Mouse (Mus musculus): ENCODE results near the gene Ptpn20. TPM values are rescaled to one million over a fixed set of nuclear protein-coding genes. Genes with fewer than 3 reads are reported as not detected.

Gene Ptpn20
- polyA plus RNA-seq, 1 experiment from 2014 or later: not detected

DNA sequence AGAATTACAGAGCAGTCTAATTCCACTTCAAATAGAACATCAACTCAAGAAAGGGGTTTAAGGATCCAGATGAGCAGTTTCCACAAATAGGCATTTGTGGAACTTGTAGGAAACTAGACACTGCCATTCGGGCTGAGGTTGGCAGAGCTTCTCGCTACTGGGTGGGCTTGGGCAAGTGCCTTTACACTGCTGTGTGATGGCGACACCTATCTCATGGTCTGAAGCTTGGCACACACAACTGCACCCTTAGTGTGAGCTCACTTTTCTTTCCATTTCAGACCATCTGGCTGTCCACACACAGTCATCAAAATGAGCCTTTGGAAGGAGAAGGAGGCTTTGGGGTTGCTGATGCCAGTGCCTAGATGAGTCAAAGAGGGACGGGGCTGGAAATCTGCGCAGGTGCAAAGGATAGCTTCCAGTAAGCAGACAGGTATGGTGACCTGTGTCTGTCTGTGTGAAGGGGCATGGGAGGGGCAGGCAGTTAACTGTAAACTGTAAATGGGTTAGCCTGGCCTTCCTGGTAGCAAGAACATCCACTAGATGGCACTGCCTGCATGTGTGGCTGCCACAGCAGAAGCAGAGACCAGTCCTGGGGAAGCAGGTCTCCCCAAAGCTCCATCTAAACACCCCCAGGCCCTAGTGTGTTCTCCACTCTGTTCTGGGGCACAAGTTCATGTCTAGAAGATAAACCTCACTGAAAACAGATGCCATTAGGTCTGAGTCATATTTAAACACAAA is 84.5 kb downstream of the Ptpn20 start:
- no peak for DNase-seq (ENCODE audit: low spot score)

DNA sequence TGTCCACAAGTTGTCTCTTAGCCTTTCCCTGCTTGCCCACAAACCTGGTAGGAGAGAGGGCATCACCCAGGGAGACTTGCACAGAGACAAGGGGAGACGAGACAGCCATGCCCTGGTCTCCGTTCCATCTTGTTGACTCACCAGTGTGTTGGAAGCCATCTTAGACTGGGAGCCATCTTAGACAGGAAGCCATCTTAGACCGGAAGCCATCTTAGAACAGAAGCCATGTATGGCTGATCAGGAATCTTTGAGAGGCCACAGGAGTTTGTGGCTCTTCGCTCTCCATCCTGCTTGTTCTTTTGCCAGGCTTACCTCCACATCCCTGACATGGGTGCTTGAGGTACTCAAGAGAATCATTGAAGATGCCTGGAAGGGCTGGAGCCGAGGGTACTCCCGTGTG is 89.0 kb downstream of the Ptpn20 start:
- no peak for DNase-seq (ENCODE audit: low spot score)

DNA sequence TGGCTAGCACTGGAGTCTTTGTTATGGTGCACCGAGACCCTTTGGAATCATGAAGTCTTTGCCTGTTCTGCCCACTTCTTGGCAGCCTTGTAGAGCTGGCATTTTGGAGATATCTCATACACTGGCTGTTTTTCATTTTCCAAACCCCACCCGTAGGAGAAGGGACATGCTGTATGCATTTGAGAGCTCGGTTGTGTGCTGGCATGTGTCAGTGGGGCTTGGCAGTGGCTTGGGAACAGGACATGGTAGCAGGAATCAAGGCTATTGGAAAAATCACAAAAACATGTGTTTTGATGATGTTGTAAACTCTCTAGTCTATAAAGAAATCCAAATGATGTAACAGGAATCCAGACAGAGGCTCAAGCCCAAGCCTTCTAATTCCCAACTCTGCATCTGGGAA is 89.7 kb downstream of the Ptpn20 start:
- DNase-seq (ENCODE audit: low spot score): no peak

- no peak for DNase-seq (ENCODE audit: low spot score)
Measured at GRCm38 (mm10) chr14:33680621-33681020, 91.6 kb downstream of the Ptpn20 start.

- no peak for DNase-seq (ENCODE audit: low spot score)
Measured at GRCm38 (mm10) chr14:33682768-33683167, 93.8 kb downstream of the Ptpn20 start.

DNA sequence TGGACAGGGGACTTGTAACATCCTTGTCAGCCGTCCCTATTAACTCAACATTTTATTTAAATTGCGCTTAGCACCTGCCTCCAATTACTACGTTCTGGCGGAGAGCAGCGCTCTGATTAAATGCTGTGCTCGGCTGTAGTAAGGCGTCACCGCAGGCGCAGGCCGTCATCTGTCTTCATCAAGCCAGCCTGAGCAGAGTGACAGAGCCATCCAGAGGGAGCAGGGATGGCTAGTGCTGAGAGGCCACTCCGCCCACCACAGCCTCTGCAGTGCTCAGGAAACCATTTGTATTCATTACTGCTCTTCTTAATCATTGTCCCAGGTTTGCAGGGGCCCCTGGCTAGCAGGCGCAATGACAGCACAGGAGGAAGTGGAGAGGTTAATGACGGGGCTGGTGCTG is 94.7 kb downstream of the Ptpn20 start:
- no peak for DNase-seq (ENCODE audit: low spot score)

DNA sequence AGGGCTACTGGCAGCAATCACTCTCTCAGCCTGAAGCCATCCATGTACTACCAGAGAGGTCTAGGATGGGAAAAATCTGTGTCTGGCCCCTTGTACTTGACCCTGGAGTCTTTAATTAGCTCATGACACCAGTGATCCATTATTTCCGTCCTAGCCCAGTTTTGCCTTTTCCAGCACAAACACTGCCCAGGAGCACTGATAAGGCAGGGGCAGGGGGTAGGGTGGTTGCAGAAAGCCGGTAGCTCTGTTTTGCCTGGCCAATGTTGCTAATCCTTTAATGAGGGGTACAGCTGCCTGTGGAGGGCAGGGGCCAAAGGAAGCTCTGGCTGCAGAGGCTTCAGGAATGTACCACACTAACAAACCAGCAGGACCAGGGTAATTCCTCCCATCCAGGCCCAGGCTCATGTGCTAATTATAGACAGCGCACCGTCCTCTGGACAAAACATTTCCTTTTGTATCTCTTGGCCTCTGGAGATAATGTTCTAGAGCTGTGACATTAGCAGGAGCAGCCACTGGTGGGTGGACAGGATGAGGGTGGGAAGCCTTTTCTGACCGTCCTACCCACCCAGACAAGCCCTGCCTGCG is 98.5 kb downstream of the Ptpn20 start:
- no peak for DNase-seq (ENCODE audit: low spot score)

DNA sequence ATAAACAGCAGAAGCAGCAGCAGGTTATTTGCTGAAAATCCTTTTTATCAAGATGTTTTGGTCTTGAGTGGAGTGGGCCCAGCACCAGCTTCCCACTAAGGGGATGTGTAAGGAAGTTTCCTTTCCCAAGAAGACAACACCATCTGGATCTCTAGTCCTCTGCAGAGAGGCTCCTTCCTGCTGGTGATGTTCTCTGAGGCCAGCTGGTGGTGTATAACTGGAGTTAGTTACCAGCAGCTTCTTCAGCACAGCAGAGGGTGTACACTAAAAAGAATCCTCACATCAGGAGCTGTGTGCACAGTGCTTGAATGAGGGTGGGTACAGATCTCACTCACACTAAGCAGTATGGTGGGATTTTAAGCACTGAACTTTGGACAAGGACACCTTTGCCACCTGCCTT is 100.0 kb downstream of the Ptpn20 start:
- no peak for DNase-seq (ENCODE audit: low spot score)

Other genes starting within 250 kb of the Ptpn20 start
- 11.9 and 12.0 TPM in 2 replicates for gene Mapk8, start 142.0 kb upstream of the Ptpn20 start, polyA plus RNA-seq (2015; fragmentation: Nextera tagmentation; extraction: Ambion mirVana)
- not detected in 2 replicates for gene Frmpd2, start 117.5 kb upstream of the Ptpn20 start, polyA plus RNA-seq (2015; fragmentation: Nextera tagmentation; extraction: Ambion mirVana)